Mouse (Mus musculus) left cerebral cortex, adult 2 months (tissue): ENCODE results near the gene Gm10337. TPM values are rescaled to one million over a fixed set of nuclear protein-coding genes. Genes with fewer than 3 reads are reported as not detected.

Experiments
- DNase-seq, 2 experiments: peaks; one replicate each; pipeline ENCODE4 v3.0.0; 2021 to 2022; ENCODE audit warnings: low spot score in 2 of 2, mixed read lengths in 1 of 2; ENCODE audit errors: extremely low spot score in 1 of 2
- H3K27ac ChIP-seq: fragments of 200-600 bp; 2 replicates; pipeline ENCODE4 v1.8.1; 2022
- H3K4me3 ChIP-seq: fragments of 200-600 bp; 2 replicates; pipeline ENCODE4 v1.8.1; 2022
- CTCF ChIP-seq: fragments of 200-600 bp; IDR thresholded peaks from 2 replicates; pipeline ENCODE4 v1.8.1; 2022; ENCODE audit warnings: antibody characterized with exemption, mild to moderate bottlenecking, moderate library complexity
- intact Hi-C: fragments of 180-260 bp; cut with DNase I; formaldehyde crosslinking; loops from one replicate; pipeline ENCODE4 v1.15.1; 2025
- total RNA-seq, 2 experiments: library from RNA; stranded (reverse); gene quantifications; 2 replicates each; pipeline ENCODE4 v1.2.3; 2021

Gene Gm10337
- total RNA-seq, 2 experiments from 2014 or later = not detected

- no peak overlapping the region for H3K4me3 ChIP-seq
- DNase-seq = peak in 1 of 2 experiments; percentile 5
- TF ChIP-seq CTCF = no peak
- H3K27ac ChIP-seq = no peak overlapping the region
- intact Hi-C loops = no loop called here
These were observed 1.2 kb upstream of the Gm10337 start for GRCm38 (mm10) chr15:102502254-102502840.

- intact Hi-C loops = no loop called here
- TF ChIP-seq CTCF = no peak
- H3K27ac ChIP-seq = no peak overlapping the region
- DNase-seq = peak in 1 of 2 experiments; percentile 11
- H3K4me3 ChIP-seq = no peak overlapping the region
These were observed 631 bp downstream of the Gm10337 start for GRCm38 (mm10) chr15:102503924-102504782.

- H3K27ac ChIP-seq = no peak overlapping the region
- no peak overlapping the region for H3K4me3 ChIP-seq
These were observed 1.7 kb downstream of the Gm10337 start for GRCm38 (mm10) chr15:102505073-102505769.

GRCm38 (mm10) chr15:102505770-102506463 lies 2.4 kb downstream of the Gm10337 start:
- Histone ChIP-seq H3K4me3 (no peak overlapping the region), H3K27ac (no peak overlapping the region)
- intact Hi-C loops = no loop called here
- no peak for TF ChIP-seq CTCF
- DNase-seq = peak in 1 of 2 experiments; percentile 6

More at GRCm38 (mm10) chr15:102505073-102505769, 1.7 kb downstream of the Gm10337 start:
- peak in 1 of 2 experiments; percentile 9 for DNase-seq
- intact Hi-C loops = no loop called here
- no peak for TF ChIP-seq CTCF

- Histone ChIP-seq H3K27ac (no peak overlapping the region), H3K4me3 (no peak overlapping the region)
- TF ChIP-seq CTCF = no peak
- intact Hi-C loops = no loop called here
- DNase-seq = no peak
These were observed 2.9 kb downstream of the Gm10337 start for GRCm38 (mm10) chr15:102506464-102506830.

- TF ChIP-seq CTCF = no peak
- H3K4me3 ChIP-seq = no peak overlapping the region
- peak; percentile 6 to 8 for DNase-seq
- no peak overlapping the region for H3K27ac ChIP-seq
- intact Hi-C loops = no loop called here
These were observed 3.3 kb downstream of the Gm10337 start for GRCm38 (mm10) chr15:102506864-102507263.

GRCm38 (mm10) chr15:102507561-102507960 lies 4.0 kb downstream of the Gm10337 start:
- no peak overlapping the region for H3K4me3 ChIP-seq
- no peak overlapping the region for H3K27ac ChIP-seq
- DNase-seq = peak in 1 of 2 experiments; percentile 5
- TF ChIP-seq CTCF = no peak
- intact Hi-C loops = no loop called here

GRCm38 (mm10) chr15:102508336-102508735 lies 4.8 kb downstream of the Gm10337 start:
- DNase-seq = peak in 1 of 2 experiments; percentile 7
- Histone ChIP-seq H3K27ac (no peak overlapping the region), H3K4me3 (no peak overlapping the region)
- intact Hi-C loops = no loop called here
- TF ChIP-seq CTCF = no peak

- intact Hi-C loops = no loop called here
- Histone ChIP-seq H3K4me3 (peak overlapping the region; percentile 75), H3K27ac (peak overlapping the region; percentile 93)
- TF ChIP-seq CTCF = no peak
- DNase-seq = peak in 1 of 2 experiments; percentile 27
These were observed 6.6 kb downstream of the Gm10337 start for GRCm38 (mm10) chr15:102510110-102510509.

GRCm38 (mm10) chr15:102510590-102511284 lies 7.2 kb downstream of the Gm10337 start:
- intact Hi-C loops = no loop called here
- peak overlapping the region; percentile 75 for H3K4me3 ChIP-seq

GRCm38 (mm10) chr15:102511285-102511833 lies 7.8 kb downstream of the Gm10337 start:
- Histone ChIP-seq H3K4me3 (peak overlapping the region; percentile 75), H3K27ac (peak overlapping the region; percentile 93)
- peak; percentile 8 to 12 for DNase-seq
- intact Hi-C loops = no loop called here
- TF ChIP-seq CTCF = no peak

More at GRCm38 (mm10) chr15:102510590-102511284, 7.2 kb downstream of the Gm10337 start:
- peak overlapping the region; percentile 93 for H3K27ac ChIP-seq
- DNase-seq = peak; percentile 84 to 86
- no peak; the same call in 1 of the 2 replicates for TF ChIP-seq CTCF
